Mouse (Mus musculus) limb, embryonic 15.5 days (tissue): ENCODE results near the gene Rad51b. TPM values are rescaled to one million over a fixed set of nuclear protein-coding genes. Genes with fewer than 3 reads are reported as not detected.
A peak's percentile ranks its signal among the peaks of the same experiment; 100 is the strongest.

ENCODE experiments used
- ATAC-seq: fragments of 200-750 bp; cut with Nextera tagmentation; 2 replicates; pipeline ENCODE4 v1.8.0; 2017; ENCODE audit warnings: low read depth, moderate TSS enrichment; ENCODE audit not compliant: insufficient number of reproducible peaks, low FRiP score, low TSS enrichment
- H3K27ac ChIP-seq: fragments of 300-500 bp; sonication (generic); 2 replicates; pipeline ENCODE4 v1.5.1; 2015; ENCODE audit warnings: moderate library complexity, mild to moderate bottlenecking, inconsistent platforms
- H3K27me3 ChIP-seq: fragments of 300-500 bp; sonication (generic); 2 replicates; pipeline ENCODE4 v1.6.1; 2015; ENCODE audit warnings: inconsistent platforms
- H3K36me3 ChIP-seq: fragments of 300-500 bp; sonication (generic); 2 replicates; pipeline ENCODE4 v1.6.1; 2015; ENCODE audit warnings: inconsistent platforms
- H3K4me1 ChIP-seq: fragments of 300-500 bp; sonication (generic); 2 replicates; pipeline ENCODE4 v1.6.1; 2015; ENCODE audit warnings: inconsistent platforms
- H3K4me2 ChIP-seq: fragments of 300-500 bp; sonication (generic); 2 replicates; pipeline ENCODE4 v1.6.1; 2015; ENCODE audit warnings: mild to moderate bottlenecking, inconsistent platforms
- H3K4me3 ChIP-seq: fragments of 300-500 bp; sonication (generic); 2 replicates; pipeline ENCODE4 v1.5.1; 2015; ENCODE audit warnings: mild to moderate bottlenecking, inconsistent platforms
- H3K9ac ChIP-seq: fragments of 300-500 bp; sonication (generic); 2 replicates; pipeline ENCODE4 v1.6.1; 2015; ENCODE audit warnings: inconsistent platforms
- H3K9me3 ChIP-seq: fragments of 300-500 bp; sonication (generic); 2 replicates; pipeline ENCODE4 v1.6.1; 2016; ENCODE audit warnings: inconsistent platforms
- WGBS: fragments of 180-500 bp; shearing (Covaris S2); methylation state at CpG from one replicate; pipeline ENCODE4 v1.1.7; 2015; 5-methylcytosine and 5-hydroxymethylcytosine counted together
- polyA plus RNA-seq: library from polyadenylated mRNA; unstranded; fragments of >200 nt; fragmentation: Nextera tagmentation; extraction: Ambion mirVana; gene quantifications from 2 replicates; pipeline ENCODE4 v1.2.1, GENCODE M21; 2015

Gene Rad51b
- polyA plus RNA-seq, 1 experiment from 2014 or later, result 5.2 TPM

DNA sequence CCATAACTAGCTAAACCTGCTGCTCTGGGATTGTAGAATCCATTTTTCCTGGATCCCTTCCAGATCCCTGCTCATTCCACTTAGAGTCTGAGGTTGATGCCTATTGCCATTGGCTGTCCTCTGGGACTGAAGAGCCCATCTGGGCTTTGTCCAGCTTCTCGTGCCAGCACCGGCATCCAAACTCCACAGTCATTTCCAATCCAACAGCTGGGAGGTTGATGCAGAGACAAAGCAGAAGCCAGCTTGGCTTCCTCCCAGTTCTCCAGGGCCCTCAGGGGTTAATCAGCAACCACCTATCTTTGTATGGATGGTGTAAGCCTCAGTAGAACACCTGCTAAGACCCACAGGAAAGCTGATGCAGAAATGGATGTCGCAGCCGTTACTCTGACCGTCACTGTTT, 524.8 kb downstream of the Rad51b start:
- Histone ChIP-seq H3K4me1 (peaks cover 20% of the 10 kb centered on the region), H3K36me3 (no peaks in the 10 kb centered on the region), H3K9ac (no peak overlapping the region), H3K4me2 (no peak overlapping the region), H3K9me3 (no peaks in the 10 kb centered on the region), H3K27ac (no peak overlapping the region; the same call in 1 of the 2 replicates), H3K4me3 (no peak overlapping the region), H3K27me3 (no peaks in the 10 kb centered on the region)
- WGBS, result 76% methylated on average over 5 of the region's 5 CpGs
- ATAC-seq, result no peak

- H3K4me3 ChIP-seq, result no peak overlapping the region
- peaks cover 20% of the 10 kb centered on the region for H3K4me1 ChIP-seq
- WGBS, result 65% methylated on average over 2 of the region's 2 CpGs
- no peak overlapping the region for H3K9ac ChIP-seq
- H3K4me2 ChIP-seq, result no peak overlapping the region
- no peak for ATAC-seq
- H3K36me3 ChIP-seq, result no peaks in the 10 kb centered on the region
- H3K27me3 ChIP-seq, result no peaks in the 10 kb centered on the region
- no peak overlapping the region for H3K27ac ChIP-seq
- no peaks in the 10 kb centered on the region for H3K9me3 ChIP-seq
Measured at GRCm38 (mm10) chr12:79822401-79822800, 525.3 kb downstream of the Rad51b start.

DNA sequence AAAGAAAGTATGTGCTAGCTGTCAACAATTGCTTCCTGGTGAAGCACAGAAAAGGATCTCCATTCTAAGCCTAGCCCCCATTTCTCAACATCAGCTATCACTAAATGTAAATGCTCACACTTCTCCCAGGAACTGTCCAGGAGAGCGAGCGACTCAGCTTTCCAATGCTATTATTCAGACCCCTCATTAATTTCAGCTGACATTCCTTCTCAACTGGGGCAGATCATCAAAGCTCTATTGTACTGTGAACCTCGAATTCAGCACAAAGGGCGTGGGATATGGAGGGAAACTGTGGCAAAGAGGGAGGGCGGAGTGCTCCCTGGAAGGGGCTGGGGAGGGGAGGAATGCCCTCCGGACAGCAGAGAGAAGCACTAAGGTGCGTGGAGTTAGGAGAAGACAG, 528.8 kb downstream of the Rad51b start:
- no peaks in the 10 kb centered on the region for H3K36me3 ChIP-seq

DNA sequence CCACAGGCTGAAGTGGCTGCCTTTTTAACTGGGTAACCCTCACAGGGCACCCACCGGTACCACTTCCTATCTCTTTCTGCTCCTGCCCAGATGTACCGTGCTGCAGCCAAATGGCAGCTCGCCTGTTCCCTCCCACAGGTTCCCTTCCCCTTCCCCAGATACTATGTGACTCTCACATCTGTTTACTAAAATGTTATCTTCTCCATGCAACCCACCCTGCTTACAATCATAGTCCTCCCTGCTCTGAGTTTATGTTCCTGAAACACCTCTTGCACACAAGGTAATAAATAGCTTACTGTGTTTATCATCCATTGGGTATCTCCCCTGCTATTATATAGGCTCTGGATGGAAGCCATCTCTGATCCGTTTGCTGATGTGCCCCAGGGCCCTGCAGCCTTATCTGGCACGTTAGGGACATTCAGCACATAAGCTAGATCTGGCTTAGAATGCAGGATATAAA, 530.2 kb downstream of the Rad51b start:
- no peak for ATAC-seq
- Histone ChIP-seq H3K27ac (no peak overlapping the region), H3K27me3 (no peaks in the 10 kb centered on the region), H3K4me1 (0 out of 2 replicates have a peak, but pooled peaks cover 5% of the 10 kb centered on the region), H3K9ac (no peak overlapping the region), H3K9me3 (no peaks in the 10 kb centered on the region), H3K4me2 (no peak overlapping the region), H3K36me3 (no peaks in the 10 kb centered on the region), H3K4me3 (no peak overlapping the region)
- 43% methylated on average over 5 of the region's 5 CpGs for WGBS

More for the DNA sequence above, 528.8 kb downstream of the Rad51b start:
- Histone ChIP-seq H3K4me2 (no peak overlapping the region), H3K9ac (no peak overlapping the region), H3K4me3 (no peak overlapping the region), H3K4me1 (peaks cover 10% of the 10 kb centered on the region; the same call in 1 of the 2 replicates), H3K9me3 (no peaks in the 10 kb centered on the region), H3K27ac (no peak overlapping the region), H3K27me3 (no peaks in the 10 kb centered on the region)
- ATAC-seq, result no peak
- 54% methylated on average over 7 of the region's 7 CpGs for WGBS

DNA sequence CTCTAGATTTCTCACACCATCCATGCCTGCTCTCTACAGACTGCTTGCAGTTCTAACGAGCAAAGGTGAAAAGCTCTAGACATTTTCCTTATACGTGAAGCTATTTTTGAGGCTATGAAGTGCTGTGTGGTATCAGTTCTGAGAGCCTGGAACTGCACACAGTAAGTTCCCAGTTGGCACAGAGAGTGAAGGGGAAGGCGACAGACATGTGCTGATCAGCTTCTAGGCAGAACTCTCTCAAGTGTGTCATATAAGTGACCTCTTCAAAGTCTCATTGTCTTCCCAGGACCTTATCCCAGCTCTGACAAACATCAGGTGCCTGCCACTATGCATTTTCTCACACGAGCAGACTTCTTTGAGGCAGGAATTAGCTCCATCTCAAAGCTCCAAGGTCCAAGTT, 530.7 kb downstream of the Rad51b start:
- no peak for ATAC-seq
- Histone ChIP-seq H3K36me3 (no peaks in the 10 kb centered on the region), H3K27me3 (no peaks in the 10 kb centered on the region), H3K4me3 (no peak overlapping the region), H3K4me1 (0 out of 2 replicates have a peak, but pooled peaks cover 5% of the 10 kb centered on the region), H3K27ac (no peak overlapping the region), H3K4me2 (no peak overlapping the region), H3K9ac (no peak overlapping the region), H3K9me3 (no peaks in the 10 kb centered on the region)
- WGBS, result 59% methylated on average over 4 of the region's 4 CpGs

DNA sequence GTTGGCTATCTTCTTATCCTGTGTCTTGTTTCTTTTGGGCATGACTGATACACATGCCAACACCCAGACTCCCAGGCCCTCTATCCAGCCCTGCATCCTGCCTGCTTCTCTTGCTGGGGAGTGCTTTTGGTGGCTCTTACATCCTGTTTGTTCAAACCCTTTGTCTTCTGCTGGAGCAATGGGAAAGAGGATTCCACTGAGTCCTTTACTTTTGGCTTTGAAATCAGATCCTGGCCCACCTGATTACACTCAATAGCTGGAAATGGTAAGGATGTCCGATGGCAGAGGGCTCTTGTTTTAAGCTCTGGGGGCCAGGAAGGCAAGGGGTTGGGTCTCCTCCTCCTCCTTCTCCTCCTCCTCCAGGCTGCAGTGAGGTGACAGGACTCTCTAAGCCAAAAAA, 533.6 kb downstream of the Rad51b start:
- Histone ChIP-seq H3K4me2 (no peak overlapping the region), H3K4me3 (no peak overlapping the region), H3K9me3 (no peaks in the 10 kb centered on the region), H3K27me3 (no peaks in the 10 kb centered on the region), H3K9ac (no peak overlapping the region), H3K27ac (no peak overlapping the region), H3K4me1 (0 out of 2 replicates have a peak, but pooled peaks cover 5% of the 10 kb centered on the region), H3K36me3 (no peaks in the 10 kb centered on the region)
- WGBS, result 21% methylated on average over 1 of the region's 1 CpGs
- no peak for ATAC-seq

DNA sequence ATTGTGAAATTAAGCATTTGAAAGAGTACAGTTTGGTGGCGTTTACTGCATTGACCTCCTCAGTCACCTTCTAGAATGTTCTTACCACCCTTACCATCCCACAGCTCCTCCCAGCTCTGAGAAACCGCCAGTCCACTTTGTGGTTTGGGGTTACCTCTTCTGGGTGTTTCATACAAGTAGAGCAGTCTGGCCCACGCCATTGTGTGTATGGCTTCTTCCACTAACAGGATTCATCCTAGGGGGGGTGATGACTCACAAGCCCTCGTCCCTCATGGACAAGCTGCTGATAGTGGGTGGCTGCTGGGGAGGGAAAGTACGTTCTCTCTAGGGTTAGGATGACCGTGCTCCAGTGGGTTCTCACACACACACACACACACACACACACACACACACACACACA, 535.5 kb downstream of the Rad51b start:
- H3K4me2 ChIP-seq, result no peak overlapping the region
- no peak overlapping the region for H3K9ac ChIP-seq
- no peak for ATAC-seq
- H3K27me3 ChIP-seq, result no peaks in the 10 kb centered on the region
- peaks cover 10% of the 10 kb centered on the region; the same call in 1 of the 2 replicates for H3K4me1 ChIP-seq
- no peak overlapping the region for H3K27ac ChIP-seq
- H3K36me3 ChIP-seq, result no peaks in the 10 kb centered on the region
- no peak overlapping the region for H3K4me3 ChIP-seq
- no peaks in the 10 kb centered on the region for H3K9me3 ChIP-seq
- 81% methylated on average over 6 of the region's 6 CpGs for WGBS

GRCm38 (mm10) chr12:79835521-79835920, 538.4 kb downstream of the Rad51b start:
- Histone ChIP-seq H3K27ac (no peak overlapping the region), H3K4me3 (no peak overlapping the region), H3K4me2 (no peak overlapping the region), H3K9me3 (no peaks in the 10 kb centered on the region), H3K9ac (no peak overlapping the region), H3K27me3 (no peaks in the 10 kb centered on the region), H3K4me1 (peaks cover 36% of the 10 kb centered on the region), H3K36me3 (no peaks in the 10 kb centered on the region)
- 88% methylated on average over 8 of the region's 8 CpGs for WGBS
- no peak for ATAC-seq

GRCm38 (mm10) chr12:79838181-79838961, 541.3 kb downstream of the Rad51b start:
- Histone ChIP-seq H3K4me2 (no peak overlapping the region), H3K27ac (peak overlapping the region; percentile 61)
- 61% methylated on average over 6 of the region's 6 CpGs for WGBS

GRCm38 (mm10) chr12:79839096-79839941, 542.2 kb downstream of the Rad51b start:
- no peaks in the 10 kb centered on the region for H3K27me3 ChIP-seq
- H3K4me3 ChIP-seq, result no peak overlapping the region
- no peaks in the 10 kb centered on the region for H3K9me3 ChIP-seq
- 45% methylated on average over 12 of the region's 12 CpGs for WGBS
- no peak overlapping the region for H3K4me2 ChIP-seq
- no peak overlapping the region for H3K9ac ChIP-seq
- ATAC-seq, result no peak
- H3K27ac ChIP-seq, result peak overlapping the region; percentile 61
- H3K4me1 ChIP-seq, result peaks cover 70% of the 10 kb centered on the region
- no peaks in the 10 kb centered on the region for H3K36me3 ChIP-seq

More at GRCm38 (mm10) chr12:79838181-79838961, 541.3 kb downstream of the Rad51b start:
- 0 out of 2 replicates have a peak, but pooled peaks have one; percentile 30 for ATAC-seq
- H3K36me3 ChIP-seq, result no peaks in the 10 kb centered on the region
- H3K4me1 ChIP-seq, result peaks cover 61% of the 10 kb centered on the region
- no peak overlapping the region for H3K9ac ChIP-seq
- no peaks in the 10 kb centered on the region for H3K27me3 ChIP-seq
- H3K4me3 ChIP-seq, result no peak overlapping the region
- no peaks in the 10 kb centered on the region for H3K9me3 ChIP-seq

DNA sequence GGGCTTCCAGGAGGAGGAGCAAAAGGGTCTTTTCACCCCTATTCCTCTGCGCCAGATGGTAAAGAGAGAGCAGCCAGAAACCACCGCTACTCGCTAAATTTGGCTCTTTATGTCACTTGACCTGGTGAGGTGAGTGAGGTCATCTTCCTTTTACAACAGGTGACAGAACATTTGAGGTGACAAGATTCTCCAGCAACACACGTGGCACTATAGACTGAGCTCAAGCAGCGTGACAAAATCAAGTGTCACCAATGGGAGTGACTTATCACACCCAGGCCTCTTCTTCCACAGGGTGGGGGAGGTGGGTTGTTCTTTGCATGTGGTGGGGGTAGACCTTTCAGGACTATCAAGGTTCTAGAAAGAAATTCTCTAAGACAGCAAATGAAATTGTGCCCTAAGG, 543.4 kb downstream of the Rad51b start:
- H3K4me2 ChIP-seq, result no peak overlapping the region
- H3K36me3 ChIP-seq, result no peaks in the 10 kb centered on the region
- no peak overlapping the region for H3K4me3 ChIP-seq
- 0 out of 2 replicates have a peak overlapping the region, but pooled peaks have one; percentile 61 for H3K27ac ChIP-seq
- H3K27me3 ChIP-seq, result no peaks in the 10 kb centered on the region
- ATAC-seq, result no peak
- H3K9ac ChIP-seq, result no peak overlapping the region
- peaks cover 78% of the 10 kb centered on the region for H3K4me1 ChIP-seq
- H3K9me3 ChIP-seq, result no peaks in the 10 kb centered on the region
- 61% methylated on average over 5 of the region's 5 CpGs for WGBS

GRCm38 (mm10) chr12:79841248-79841647, 544.2 kb downstream of the Rad51b start:
- ATAC-seq, result no peak
- no peaks in the 10 kb centered on the region for H3K36me3 ChIP-seq
- no peak overlapping the region for H3K27ac ChIP-seq
- no peaks in the 10 kb centered on the region for H3K9me3 ChIP-seq
- no peaks in the 10 kb centered on the region for H3K27me3 ChIP-seq
- peaks cover 83% of the 10 kb centered on the region for H3K4me1 ChIP-seq
- H3K9ac ChIP-seq, result no peak overlapping the region
- H3K4me3 ChIP-seq, result no peak overlapping the region
- H3K4me2 ChIP-seq, result no peak overlapping the region
- 79% methylated on average over 3 of the region's 3 CpGs for WGBS
